Mouse (Mus musculus) ovary, adult 18-20 months (tissue): ENCODE data around the gene Nosip.
"Not testable (repeated sequence)": the region's sequence is repeated elsewhere in the genome, so short reads cannot be mapped to it uniquely, and the experiment has no call there.

Source experiments
- DNase-seq: peaks from one replicate; pipeline ENCODE4 v3.0.0; 2022; ENCODE audit warnings: low spot score, mixed read lengths

The Nosip gene

GRCm38 (mm10) chr7:45062239-45062835 is at the start of gene Nosip, which contains the start of gene Prrg2:
Gene Nosip, plus strand, starts transcription at chr7:45062429.
Gene Prrg2, minus strand, starts transcription at chr7:45062677.
- DNase-seq = peak; percentile 92

DNA sequence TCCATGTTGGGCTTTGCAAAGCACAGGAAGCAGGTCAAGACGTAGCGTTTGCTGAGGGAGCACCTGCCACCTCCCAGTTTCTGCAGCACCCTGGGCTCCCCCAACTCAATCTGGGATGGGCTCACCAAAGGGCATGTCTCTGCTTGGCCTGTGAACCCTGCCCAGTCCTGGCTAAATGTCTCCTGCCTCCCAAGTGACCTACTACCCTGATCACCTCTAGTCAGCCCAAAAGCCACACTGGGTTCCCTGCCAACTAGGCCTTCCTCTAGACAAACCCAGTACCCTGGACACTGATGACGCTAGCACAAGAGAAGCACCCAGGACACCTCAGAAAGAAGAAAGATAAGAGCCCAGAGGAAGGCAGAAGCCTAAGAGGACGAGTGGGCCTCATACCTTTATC is 49.4 kb upstream of the Nosip start:
- no peak for DNase-seq

- no peak for DNase-seq
Observed at GRCm38 (mm10) chr7:45013366-45014095, 48.7 kb upstream of the Nosip start.

- DNase-seq = no peak
Observed at GRCm38 (mm10) chr7:45014096-45014451, 48.2 kb upstream of the Nosip start.

DNA sequence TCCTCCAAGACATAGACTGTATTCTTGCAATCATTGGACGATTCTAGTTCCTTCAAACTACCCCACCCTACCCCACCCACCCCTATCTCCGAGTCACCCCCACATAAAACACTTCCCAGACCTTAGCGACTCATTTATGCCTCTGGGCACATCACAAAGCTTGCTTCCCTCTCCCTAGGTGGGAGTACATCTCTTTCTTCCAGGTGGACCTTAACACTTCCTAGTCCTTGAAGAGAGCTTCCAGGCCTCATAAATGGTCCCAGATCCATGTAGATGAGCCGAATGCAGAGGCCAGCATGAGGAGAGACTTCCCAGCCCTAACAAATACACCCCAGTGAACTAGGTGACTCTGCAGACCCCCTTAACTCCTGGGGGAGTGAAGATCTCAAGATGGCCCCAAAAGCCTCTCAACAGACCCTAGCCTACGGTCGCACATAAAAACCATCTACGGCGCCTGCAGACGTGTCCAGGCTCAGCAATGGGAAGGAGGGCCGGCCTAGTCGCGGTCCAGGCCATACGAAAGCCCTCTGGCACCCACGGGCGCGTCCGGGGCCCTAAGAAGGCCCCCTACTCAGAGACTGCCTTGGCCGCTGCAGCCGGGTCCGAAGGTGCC is 46.8 kb upstream of the Nosip start:
- DNase-seq = no peak

- peak; percentile 100 for DNase-seq
Observed at GRCm38 (mm10) chr7:45015957-45016612, 46.1 kb upstream of the Nosip start, which contains the start of gene Scaf1. Gene Scaf1, minus strand, starts transcription at chr7:45016363.

GRCm38 (mm10) chr7:45016761-45017160 is 45.5 kb upstream of the Nosip start:
- DNase-seq = no peak

DNA sequence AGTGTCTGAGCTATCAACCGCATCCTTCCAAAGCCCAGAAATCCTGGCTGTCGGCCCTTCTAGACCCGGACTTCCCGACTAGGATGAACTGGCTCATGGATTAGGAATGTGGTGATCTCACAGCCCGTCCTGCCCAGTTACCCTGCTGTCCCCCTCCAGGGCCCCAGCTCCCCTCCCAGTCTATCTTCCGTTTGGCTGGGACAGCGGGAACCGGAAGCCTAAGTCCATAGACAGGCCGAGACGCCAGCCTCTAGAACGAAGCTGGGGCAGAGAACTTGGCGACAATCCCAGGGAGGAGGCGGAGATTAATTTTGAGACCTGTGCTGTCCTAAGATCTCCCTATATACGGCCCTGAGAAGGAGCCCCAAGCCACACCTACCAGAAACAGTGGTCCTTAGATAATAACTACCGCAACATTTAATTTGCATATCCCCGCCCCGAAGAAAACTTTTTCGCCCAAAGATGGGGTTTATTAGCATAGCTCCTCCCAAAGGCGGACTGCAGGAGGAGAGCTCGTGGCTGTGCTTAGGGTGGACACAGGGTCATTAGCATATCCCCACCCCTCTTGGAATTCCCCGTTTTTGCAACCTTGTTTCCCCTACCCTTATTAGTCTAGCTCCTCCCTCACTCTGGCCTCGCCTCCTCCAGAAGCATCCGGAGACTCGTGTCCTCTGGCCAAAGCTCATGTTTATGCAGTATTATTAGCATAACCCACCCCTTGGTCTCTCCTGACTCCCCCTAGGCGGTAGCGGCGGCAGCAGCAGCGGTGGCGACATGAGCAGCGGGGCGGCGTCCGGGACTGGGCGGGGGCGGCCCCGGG is 44.8 kb upstream of the Nosip start, which contains the start of gene Rras:
Gene Rras (plus strand): TSS at position 720 of the 820 bp plus-strand sequence.
- DNase-seq = peak; percentile 97

GRCm38 (mm10) chr7:45019031-45019571 is 43.1 kb upstream of the Nosip start:
- DNase-seq = peak; percentile 67

DNA sequence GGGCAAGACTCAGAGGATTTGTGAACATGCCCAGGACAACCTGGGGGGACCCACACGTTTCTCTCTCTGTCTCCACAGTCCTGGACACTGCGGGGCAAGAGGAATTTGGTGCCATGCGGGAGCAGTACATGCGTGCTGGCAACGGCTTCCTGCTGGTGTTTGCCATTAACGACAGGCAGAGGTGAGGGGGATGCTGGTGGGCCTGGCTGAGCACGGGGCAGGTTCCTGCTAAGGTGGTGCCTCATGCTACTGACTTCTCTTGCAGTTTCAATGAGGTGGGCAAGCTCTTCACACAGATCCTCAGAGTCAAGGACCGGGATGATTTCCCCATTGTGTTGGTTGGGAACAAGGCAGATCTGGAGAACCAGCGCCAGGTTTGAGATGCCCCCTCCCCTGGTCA is 42.0 kb upstream of the Nosip start:
- DNase-seq = no peak

DNA sequence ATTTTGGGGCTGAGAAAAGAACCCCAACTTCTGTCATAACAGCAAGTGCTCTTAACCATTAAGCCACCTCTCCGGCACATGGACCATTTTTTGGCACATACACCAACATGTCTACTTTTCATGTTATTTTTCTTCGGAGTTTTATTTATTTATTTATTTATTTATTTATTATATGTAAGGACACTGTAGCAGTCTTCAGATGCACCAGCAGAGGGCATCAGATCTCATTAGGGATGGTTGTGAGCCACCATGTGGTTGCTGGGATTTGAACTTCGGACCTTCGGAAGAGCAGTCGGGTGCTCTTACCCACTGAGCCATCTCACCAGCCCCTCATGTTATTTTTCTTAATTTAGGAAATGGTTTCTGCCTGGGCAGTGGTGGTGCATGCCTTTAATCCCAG is 38.5 kb upstream of the Nosip start:
- DNase-seq = not testable (repeated sequence)

GRCm38 (mm10) chr7:45024281-45025248 is 37.7 kb upstream of the Nosip start:
- no peak for DNase-seq

- no peak for DNase-seq
Observed at GRCm38 (mm10) chr7:45025601-45026220, 36.5 kb upstream of the Nosip start.

- DNase-seq = no peak
Observed at GRCm38 (mm10) chr7:45026256-45026655, 36.0 kb upstream of the Nosip start.

DNA sequence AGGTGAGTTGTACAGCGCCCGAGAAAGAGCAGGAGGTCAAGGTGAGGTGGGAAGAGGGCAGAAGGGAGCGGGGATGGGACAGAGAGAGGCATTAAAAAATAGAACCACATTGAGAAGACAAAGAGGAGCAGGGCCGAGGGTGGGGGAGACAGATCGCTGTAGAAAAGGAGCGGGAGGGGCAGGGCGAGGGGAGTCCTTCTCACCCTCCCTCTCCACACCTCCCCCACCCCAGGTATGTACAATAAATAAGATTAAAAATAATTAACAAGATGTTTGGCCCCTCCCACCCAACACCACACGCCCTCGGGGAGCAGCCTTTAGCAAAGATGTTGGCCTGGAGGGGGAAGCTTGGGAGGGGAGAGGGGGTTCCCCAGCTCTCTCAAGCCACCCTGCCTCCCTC is 34.5 kb upstream of the Nosip start:
- DNase-seq = no peak

DNA sequence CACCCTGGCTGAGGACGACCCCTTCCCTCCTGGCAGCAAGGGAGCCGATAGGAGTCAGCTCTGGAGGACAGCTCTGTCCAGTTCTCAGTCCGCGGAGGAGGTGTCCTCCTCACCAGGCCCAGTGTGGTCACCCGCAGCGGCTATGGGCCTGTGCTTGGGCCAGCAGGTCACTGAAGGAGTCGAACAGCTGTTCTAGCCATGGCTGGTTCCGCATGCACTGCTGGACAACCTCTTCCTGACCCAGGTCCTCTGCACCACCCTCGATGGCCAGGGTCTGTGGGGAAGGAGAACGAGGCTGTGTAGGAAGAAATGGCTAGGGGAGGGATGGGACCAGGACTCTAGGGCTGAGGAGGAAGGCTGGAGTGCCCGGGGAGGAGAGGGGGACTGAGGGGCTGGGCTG is 33.9 kb upstream of the Nosip start:
- no peak for DNase-seq

DNA sequence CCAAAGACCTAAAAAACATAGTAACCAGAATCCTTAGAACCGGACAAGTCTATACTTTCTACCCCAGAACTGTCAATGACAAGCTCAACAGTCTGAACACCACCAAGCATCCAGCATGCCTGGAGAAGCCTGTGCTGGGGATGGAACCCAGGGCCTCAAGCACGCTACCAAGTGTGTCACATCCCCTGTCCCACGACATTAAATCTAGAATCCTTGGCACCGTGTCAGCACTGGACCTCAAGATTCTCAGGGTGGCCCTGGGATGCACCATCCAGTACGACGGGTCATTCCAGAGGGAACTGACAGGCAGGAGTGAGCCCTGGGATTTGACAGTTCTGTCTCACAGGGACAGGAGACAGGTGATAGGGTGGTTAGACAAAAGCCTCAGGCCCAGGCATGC is 32.2 kb upstream of the Nosip start:
- DNase-seq = no peak

DNA sequence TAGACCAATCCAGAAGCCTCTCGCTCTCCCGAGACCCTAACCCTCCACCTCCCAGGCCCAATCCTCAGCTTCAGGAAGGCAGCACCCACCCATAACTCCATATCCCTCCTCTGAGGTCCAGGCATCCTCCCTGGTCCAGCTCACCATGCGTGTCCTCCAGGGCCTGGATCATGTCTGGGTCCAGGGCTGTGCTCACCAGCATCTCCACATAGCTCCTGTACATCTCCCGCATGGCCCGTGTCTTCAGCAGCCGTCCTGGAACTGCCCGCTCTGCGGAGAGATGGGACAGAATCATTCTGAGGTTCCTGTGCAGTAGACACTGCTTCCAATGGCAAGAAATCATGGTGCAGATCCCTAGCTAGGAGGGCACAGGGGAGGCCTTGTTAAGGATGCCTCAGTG is 31.4 kb upstream of the Nosip start:
- DNase-seq = no peak

- DNase-seq = no peak
Observed at GRCm38 (mm10) chr7:45033722-45034359, 28.4 kb upstream of the Nosip start.
